Mouse (Mus musculus): ENCODE data around the gene Rgs7bp.

- TF ChIP-seq JUND (conservative IDR thresholded peaks at IDR 0.05; ENCODE audit: low read depth, low read length) = no peak
- no peak for TF ChIP-seq TCF12 (IDR thresholded peaks at IDR 0.05; ENCODE audit: low read depth, low read length)
- TF ChIP-seq MEF2A (IDR thresholded peaks at IDR 0.05; ENCODE audit: borderline replicate concordance, low read depth, low read length) = no peak
- no peak for TF ChIP-seq CTCF (conservative IDR thresholded peaks at IDR 0.05 in 1 of 2, IDR thresholded peaks at IDR 0.05 in 1 of 2; ENCODE audit: low read depth in 2 of 2, low read length in 2 of 2)
- TF ChIP-seq SMC3 (IDR thresholded peaks at IDR 0.05; ENCODE audit: low read depth, low read length) = no peak
- no peak for TF ChIP-seq POLR2A (IDR thresholded peaks at IDR 0.05; ENCODE audit: low read depth, low read length)
- no peak for TF ChIP-seq SIN3A (IDR thresholded peaks at IDR 0.05; ENCODE audit: low read length)
- no peak for TF ChIP-seq ZNF384 (IDR thresholded peaks at IDR 0.05; ENCODE audit: low read depth, low read length)
- no peak for TF ChIP-seq BHLHE40 (IDR thresholded peaks at IDR 0.05; ENCODE audit: low read depth, low read length)
- TF ChIP-seq POLR2AphosphoS2 (IDR thresholded peaks at IDR 0.05; ENCODE audit: low read depth, low read length) = no peak
- TF ChIP-seq EP300 (IDR thresholded peaks at IDR 0.05; ENCODE audit: low read length) = no peak
- no peak for TF ChIP-seq NRF1 (IDR thresholded peaks at IDR 0.05; ENCODE audit: low read depth, low read length)
Observed at GRCm38 (mm10) chr13:105038334-105038733, 16.4 kb downstream of the Rgs7bp start.

Data from CH12.LX (cell line).